9 mouse cellular contexts compared by ENCODE assay signal in genomic region chr10:20313941-20314340, GRCm38 (mm10). TPM values are rescaled to one million over a fixed set of nuclear protein-coding genes. Genes with fewer than 3 reads are reported as not detected.
DNase-seq lines count a peak whose midpoint lies in the region; ATAC-seq and TF ChIP-seq lines count a peak whose summit lies in the region.
"Had no signal": no experiment of that assay in that cellular context is flagged by ENCODE, and none has a peak within 500 bp of the region (broad histone marks: within the 10 kb centered on the region; RNA-seq: fewer than 3 reads in every experiment).

No protein-coding gene starts in this region.

- peak overlapping the region; percentile 87 for H3K4me3 ChIP-seq in kidney, embryonic 16.5 days (ENCODE audit: low read length)
- 0 out of 2 replicates have a peak overlapping the region, but pooled peaks have one; percentile 9 for H3K4me3 ChIP-seq in bone marrow macrophage, adult 2 months (ENCODE audit: insufficient read depth, low read length)
- no peak overlapping the region; the same call in 1 of the 2 replicates for H3K4me3 ChIP-seq in hindbrain, embryonic 14.5 days (replicated peaks; ENCODE audit: low read length)
- H3K4me3 ChIP-seq in midbrain, embryonic 12.5 days, result peak overlapping the region; percentile 14; the same call in 1 of the 2 replicates

- peaks cover 9% of the 10 kb centered on the region for H3K36me3 ChIP-seq in kidney, embryonic 16.5 days (ENCODE audit: insufficient read depth, low read length)
- H3K36me3 ChIP-seq in hindbrain, embryonic 14.5 days (replicated peaks; ENCODE audit: control insufficient read depth, insufficient read depth), result peaks cover 11% of the 10 kb centered on the region
- peaks cover 5% of the 10 kb centered on the region for H3K36me3 ChIP-seq in midbrain, embryonic 12.5 days

- H3K4me1 ChIP-seq in kidney, embryonic 16.5 days (ENCODE audit: insufficient read depth, low read length), result peaks cover 14% of the 10 kb centered on the region
- peaks cover 7% of the 10 kb centered on the region for H3K4me1 ChIP-seq in bone marrow macrophage, adult 2 months (ENCODE audit: control insufficient read depth, insufficient read depth, low read length)
- H3K4me1 ChIP-seq in hindbrain, embryonic 14.5 days (replicated peaks; ENCODE audit: control insufficient read depth, insufficient read depth, low read length), result peaks cover 23% of the 10 kb centered on the region
- H3K4me1 ChIP-seq in midbrain, embryonic 12.5 days, result peaks cover 17% of the 10 kb centered on the region

- no peak for DNase-seq in kidney, postnatal 36 days
- DNase-seq in hindbrain, embryonic 14.5 days (ENCODE audit: low spot score), result no peak
- DNase-seq in cerebellum, adult 11-12 months, result no peak
- DNase-seq in left cerebral cortex, postnatal 10 days (ENCODE audit: extremely low spot score in 1 of 2, low spot score in 2 of 2), result no peak
- DNase-seq in spleen, postnatal 36 days (ENCODE audit: low spot score in 2 of 2), result no peak
- DNase-seq: layer of hippocampus, postnatal 36 days had no signal

- TF ChIP-seq CTCF in bone marrow macrophage, adult 2 months (IDR thresholded peaks at IDR 0.05; ENCODE audit: low read depth, low read length), result no peak

- peak overlapping the region; percentile 68 for H3K4me2 ChIP-seq in kidney, embryonic 16.5 days (replicated peaks; ENCODE audit: low read depth, low read length)
- H3K4me2 ChIP-seq in hindbrain, embryonic 14.5 days (replicated peaks), result peak overlapping the region; percentile 65
- H3K4me2 ChIP-seq in midbrain, embryonic 12.5 days (replicated peaks), result peak overlapping the region; percentile 62

- H3K9me3 ChIP-seq in kidney, embryonic 16.5 days (ENCODE audit: low read length), result no peaks in the 10 kb centered on the region
- no peaks in the 10 kb centered on the region for H3K9me3 ChIP-seq in hindbrain, embryonic 14.5 days (ENCODE audit: control insufficient read depth, low read length)
- H3K9me3 ChIP-seq in midbrain, embryonic 12.5 days, result no peaks in the 10 kb centered on the region

- no peaks in the 10 kb centered on the region for H3K27me3 ChIP-seq in kidney, embryonic 16.5 days (ENCODE audit: insufficient read depth, low read length)
- no peaks in the 10 kb centered on the region for H3K27me3 ChIP-seq in hindbrain, embryonic 14.5 days (ENCODE audit: control insufficient read depth, insufficient read depth, low read length)
- no peaks in the 10 kb centered on the region for H3K27me3 ChIP-seq in midbrain, embryonic 12.5 days

- 83% methylated on average over 4 of the region's 4 CpGs for WGBS in kidney, embryonic 16.5 days
- WGBS in hindbrain, embryonic 14.5 days, result 89% methylated on average over 4 of the region's 4 CpGs
- 87% methylated on average over 4 of the region's 4 CpGs for WGBS in midbrain, embryonic 12.5 days

- H3K27ac ChIP-seq in kidney, embryonic 16.5 days (ENCODE audit: low read length), result no peak overlapping the region
- H3K27ac ChIP-seq in bone marrow macrophage, adult 2 months (ENCODE audit: insufficient read depth, low read depth, low read length), result peak overlapping the region; percentile 43; the same call in 1 of the 2 replicates
- no peak overlapping the region for H3K27ac ChIP-seq in hindbrain, embryonic 14.5 days
- no peak overlapping the region for H3K27ac ChIP-seq in midbrain, embryonic 12.5 days (replicated peaks)

- no peak overlapping the region for H3K9ac ChIP-seq in kidney, embryonic 16.5 days (replicated peaks; ENCODE audit: low read length)
- 0 out of 2 replicates have a peak overlapping the region, but pooled peaks have one; percentile 97 for H3K9ac ChIP-seq in hindbrain, embryonic 14.5 days
- no peak overlapping the region for H3K9ac ChIP-seq in midbrain, embryonic 12.5 days (replicated peaks)

- intact Hi-C loops in left cerebral cortex, postnatal 10 days (cut with DNase I), result no loop called here

- ATAC-seq in kidney, embryonic 16.5 days (ENCODE audit: low FRiP score, low TSS enrichment), result no peak
- ATAC-seq in hindbrain, embryonic 14.5 days (ENCODE audit: low FRiP score), result no peak
- ATAC-seq in midbrain, embryonic 12.5 days (ENCODE audit: low FRiP score, low read depth), result no peak

- TF ChIP-seq POLR2A in bone marrow macrophage, adult 2 months (IDR thresholded peaks at IDR 0.05; ENCODE audit: borderline replicate concordance, low read depth, low read length), result no peak

RNA-seq across cellular contexts. Expression of gene Bclaf1, which starts 1.7 kb away (rescaled TPM):
- polyA plus RNA-seq in kidney, embryonic 16.5 days (2015; fragmentation: Nextera tagmentation; extraction: Ambion mirVana), result 123 and 137 TPM in 2 replicates
- 136 and 169 TPM in 2 replicates for polyA plus RNA-seq in bone marrow macrophage, adult 2 months (2012; ENCODE audit: insufficient read depth, insufficient read length, missing spikeins)
- 115 and 118 TPM in 2 replicates for polyA plus RNA-seq in hindbrain, embryonic 14.5 days (2014; fragmentation: Nextera tagmentation; extraction: Ambion mirVana)
- polyA plus RNA-seq in midbrain, embryonic 12.5 days (2016; fragmentation: Nextera tagmentation; extraction: Ambion mirVana), result 170 and 173 TPM in 2 replicates
- 100 to 1,000 TPM; 134 to 135 TPM for total RNA-seq in left cerebral cortex, postnatal 10 days (2021)

RNA-seq across cellular contexts. Expression of gene Mtfr2, which starts 33.6 kb away (rescaled TPM):
- 1.7 and 2.9 TPM in 2 replicates for polyA plus RNA-seq in kidney, embryonic 16.5 days (2015; fragmentation: Nextera tagmentation; extraction: Ambion mirVana)
- polyA plus RNA-seq in bone marrow macrophage, adult 2 months (2012; ENCODE audit: insufficient read depth, insufficient read length, missing spikeins), result 9.0 and 9.4 TPM in 2 replicates
- polyA plus RNA-seq in hindbrain, embryonic 14.5 days (2014; fragmentation: Nextera tagmentation; extraction: Ambion mirVana), result 0.31 and 0.38 TPM in 2 replicates
- polyA plus RNA-seq in midbrain, embryonic 12.5 days (2016; fragmentation: Nextera tagmentation; extraction: Ambion mirVana), result 1.7 TPM in 2 replicates
- 1 to 10 TPM in 1 of 2 experiments, under 1 TPM in 1; 0.84 to 1.1 TPM for total RNA-seq in left cerebral cortex, postnatal 10 days (2021)
